Mouse (Mus musculus) heart, adult 10 weeks (tissue): ENCODE measurements around the gene Ing3. TPM values are rescaled to one million over a fixed set of nuclear protein-coding genes. Genes with fewer than 3 reads are reported as not detected.

Source experiments
- polyA plus RNA-seq: library from polyadenylated mRNA; stranded (reverse); fragments of 350-450 nt; fragmentation: Illumina TruSeq; extraction: RNeasy Lipid Tissue Mini Kit (QIAGEN cat#74804); gene quantifications from one replicate; pipeline ENCODE4 v1.2.3, GENCODE M21; 2014; ENCODE audit warnings: low read depth, low replicate concordance

The Ing3 gene
- 13.4 TPM for polyA plus RNA-seq

DNA sequence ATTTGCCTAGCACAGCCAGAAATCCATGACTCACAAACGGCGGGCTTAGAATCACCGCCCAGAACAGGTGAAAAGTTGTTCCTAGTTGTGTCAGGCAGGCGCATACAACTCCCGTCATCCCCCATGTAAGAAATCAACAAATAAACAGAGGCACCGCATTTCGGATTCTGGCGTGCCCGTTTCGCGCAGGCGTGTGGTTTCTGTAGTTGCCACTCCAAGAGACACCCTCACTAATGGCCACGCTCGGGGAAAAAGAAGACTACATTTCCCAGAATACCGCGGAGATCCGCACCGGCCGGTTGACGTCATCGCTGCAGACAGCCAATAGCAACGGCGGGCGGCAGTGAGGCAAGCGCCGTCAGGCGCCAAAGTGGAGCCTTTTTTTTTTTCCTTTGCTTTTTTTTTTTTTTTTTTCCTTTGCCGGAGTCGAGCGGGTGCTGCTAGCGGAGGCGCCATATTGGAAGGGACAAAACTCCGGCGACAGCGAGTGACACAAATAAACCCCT, at the start of gene Ing3:
Ing3 (plus strand) TSS at position 346 of the 506 bp plus-strand sequence.

DNA sequence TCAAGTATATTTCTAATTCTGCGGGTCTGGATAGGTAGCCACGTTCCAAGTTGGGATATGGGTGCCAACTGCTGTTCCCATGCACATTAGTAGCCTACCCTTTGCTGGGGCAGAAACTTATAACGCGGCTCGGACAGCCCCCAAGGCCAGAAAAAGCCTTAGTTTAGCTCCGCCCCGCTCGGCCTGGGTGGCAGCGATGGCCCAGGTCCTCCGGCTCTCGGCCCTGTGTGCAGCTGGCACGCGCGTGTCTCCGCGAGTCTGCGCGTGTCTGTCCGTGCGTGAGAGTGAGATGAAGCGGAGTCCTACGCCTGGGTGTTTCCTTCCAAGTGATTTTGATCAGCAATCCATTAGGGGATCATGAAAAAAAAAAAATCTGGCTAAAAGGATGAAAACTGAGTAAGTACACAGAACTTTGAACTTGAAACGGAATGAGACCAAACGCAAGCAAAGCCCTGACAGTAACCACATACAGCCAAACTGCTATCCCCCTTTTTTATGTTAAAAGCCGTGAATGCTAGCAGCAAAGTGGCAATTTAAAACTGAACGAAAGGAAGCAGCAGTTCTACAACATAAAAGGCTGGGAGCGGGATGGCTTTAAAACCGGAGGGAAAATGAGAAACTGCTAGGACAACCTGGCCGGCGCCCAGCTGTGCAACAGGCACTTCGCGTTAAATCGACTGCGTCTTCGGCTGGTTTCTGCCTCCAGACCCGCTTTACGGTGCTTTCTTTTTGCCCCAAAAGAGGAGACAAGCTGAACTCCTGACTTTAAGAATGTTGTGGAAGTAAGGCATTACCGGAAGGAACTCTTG, 36.6 kb downstream of the Ing3 start, which contains the start of gene Cped1:
Cped1 (plus strand) TSS at position 185 of the 809 bp plus-strand sequence.

Other genes starting within 250 kb of the Ing3 start
- 29.3 TPM for gene Tspan12, start 97.1 kb upstream of the Ing3 start, polyA plus RNA-seq
- gene Cped1, start 36.3 kb downstream of the Ing3 start, polyA plus RNA-seq, result 17.1 TPM